Mouse (Mus musculus) brown adipose tissue, adult 24 weeks (tissue): Measurements from ENCODE around the gene Zfp653. TPM values are rescaled to one million over a fixed set of nuclear protein-coding genes. Genes with fewer than 3 reads are reported as not detected.
A peak's percentile ranks its signal among the peaks of the same experiment; 100 is the strongest.

Source experiments
- H3K27ac ChIP-seq: fragments of 200-500 bp; replicated peaks from 2 replicates; pipeline ENCODE4 v1.5.1; 2012; ENCODE audit warnings: low read depth, mild to moderate bottlenecking, low read length
- H3K4me1 ChIP-seq: fragments of 200-500 bp; 2 replicates; pipeline ENCODE4 v1.6.1; 2012; ENCODE audit warnings: low read length, mixed read lengths; ENCODE audit not compliant: control insufficient read depth, insufficient read depth, insufficient read length
- H3K4me3 ChIP-seq: fragments of 200-500 bp; 2 replicates; pipeline ENCODE4 v1.5.1; 2012; ENCODE audit warnings: low read depth, mild to moderate bottlenecking, low read length, moderate library complexity; ENCODE audit not compliant: insufficient read depth
- polyA plus RNA-seq: library from polyadenylated mRNA; stranded (reverse); fragments of >200 nt; gene quantifications from 2 replicates; pipeline ENCODE4 v1.2.4, GENCODE M21; 2012; ENCODE audit not compliant: missing spikeins, insufficient read depth, insufficient read length

The Zfp653 gene
- 2.1 and 4.8 TPM in 2 replicates for polyA plus RNA-seq

GRCm38 (mm10) chr9:22070791-22071573, at the start of gene Zfp653, which contains the start of gene Gm49318:
Gene Zfp653, minus strand, starts transcription at chr9:22071376.
Gene Gm49318, minus strand, starts transcription at chr9:22071259.
- Histone ChIP-seq H3K4me1 (0 out of 2 replicates have a peak, but pooled peaks cover 2% of the 10 kb centered on the region), H3K4me3 (peak within 1 kb of the TSS; percentile 99), H3K27ac (peak within 1 kb of the TSS; percentile 86)

- H3K4me3 ChIP-seq: no peak overlapping the region
- H3K4me1 ChIP-seq: peaks cover 14% of the 10 kb centered on the region; the same call in 1 of the 2 replicates
- H3K27ac ChIP-seq: peak overlapping the region; percentile 83
These were observed 48.4 kb upstream of the Zfp653 start for GRCm38 (mm10) chr9:22119543-22119942.

- peak overlapping the region; percentile 89 for H3K4me3 ChIP-seq
- H3K27ac ChIP-seq: peak overlapping the region; percentile 83; the same call in 1 of the 2 replicates
- peaks cover 14% of the 10 kb centered on the region; the same call in 1 of the 2 replicates for H3K4me1 ChIP-seq
These were observed 46.7 kb upstream of the Zfp653 start for GRCm38 (mm10) chr9:22117754-22118456.

GRCm38 (mm10) chr9:22116740-22117426, 45.7 kb upstream of the Zfp653 start, which contains the start of gene Elof1:
Gene Elof1, minus strand, starts transcription at chr9:22117172.
- H3K4me3 ChIP-seq: peak within 1 kb of the TSS; percentile 89
- peaks cover 14% of the 10 kb centered on the region; the same call in 1 of the 2 replicates for H3K4me1 ChIP-seq
- peak within 1 kb of the TSS; percentile 43 for H3K27ac ChIP-seq

DNA sequence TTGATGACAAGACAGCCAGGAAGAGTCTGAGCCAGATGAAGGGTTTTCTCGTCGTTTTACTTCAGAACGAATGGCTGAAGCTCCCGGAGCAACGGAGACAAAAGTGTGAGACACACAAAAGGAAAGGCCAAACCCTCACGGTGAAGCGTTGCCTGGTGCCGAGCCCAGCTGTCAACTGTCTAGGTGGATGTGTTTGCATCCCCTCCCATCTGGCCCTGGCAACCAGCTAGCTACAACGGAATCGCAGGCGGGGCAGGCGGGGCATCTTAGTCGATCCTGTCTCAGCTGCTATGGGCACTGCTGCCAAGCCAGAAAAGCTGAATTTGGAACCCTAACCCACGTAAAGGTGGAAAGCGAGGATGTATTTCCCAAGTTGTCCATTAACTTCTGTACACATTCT, 44.9 kb upstream of the Zfp653 start:
- peak overlapping the region; percentile 89 for H3K4me3 ChIP-seq
- peaks cover 14% of the 10 kb centered on the region; the same call in 1 of the 2 replicates for H3K4me1 ChIP-seq
- H3K27ac ChIP-seq: no peak overlapping the region

GRCm38 (mm10) chr9:22115635-22116034, 44.5 kb upstream of the Zfp653 start:
- peaks cover 14% of the 10 kb centered on the region; the same call in 1 of the 2 replicates for H3K4me1 ChIP-seq
- no peak overlapping the region for H3K27ac ChIP-seq
- H3K4me3 ChIP-seq: peak overlapping the region; percentile 89; the same call in 1 of the 2 replicates

DNA sequence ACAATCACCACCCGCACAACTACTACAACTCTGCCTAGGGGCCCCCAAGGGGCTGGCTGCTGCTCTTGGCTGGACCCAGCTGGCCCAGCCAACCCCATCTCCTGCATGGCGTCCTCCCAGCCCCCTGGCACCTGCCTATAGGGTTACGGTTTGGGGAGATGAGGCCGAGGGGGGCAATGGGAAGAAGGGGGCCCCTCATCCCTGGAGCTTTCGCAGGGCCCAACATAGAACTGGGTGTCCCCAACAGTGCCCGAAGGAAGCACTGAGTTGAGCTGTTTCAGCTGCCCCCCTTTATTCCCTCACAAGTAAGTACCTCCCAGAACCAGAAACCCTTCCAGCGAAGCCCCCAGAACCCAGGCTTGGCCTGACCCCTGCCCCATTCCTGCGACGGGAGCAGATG, 37.0 kb upstream of the Zfp653 start:
- no peak overlapping the region for H3K4me3 ChIP-seq
- no peak overlapping the region for H3K27ac ChIP-seq
- H3K4me1 ChIP-seq: peaks cover 3% of the 10 kb centered on the region; the same call in 1 of the 2 replicates

GRCm38 (mm10) chr9:22099922-22100321, 28.7 kb upstream of the Zfp653 start:
- Histone ChIP-seq H3K4me1 (peaks cover 2% of the 10 kb centered on the region; the same call in 1 of the 2 replicates), H3K27ac (no peak overlapping the region), H3K4me3 (no peak overlapping the region)

DNA sequence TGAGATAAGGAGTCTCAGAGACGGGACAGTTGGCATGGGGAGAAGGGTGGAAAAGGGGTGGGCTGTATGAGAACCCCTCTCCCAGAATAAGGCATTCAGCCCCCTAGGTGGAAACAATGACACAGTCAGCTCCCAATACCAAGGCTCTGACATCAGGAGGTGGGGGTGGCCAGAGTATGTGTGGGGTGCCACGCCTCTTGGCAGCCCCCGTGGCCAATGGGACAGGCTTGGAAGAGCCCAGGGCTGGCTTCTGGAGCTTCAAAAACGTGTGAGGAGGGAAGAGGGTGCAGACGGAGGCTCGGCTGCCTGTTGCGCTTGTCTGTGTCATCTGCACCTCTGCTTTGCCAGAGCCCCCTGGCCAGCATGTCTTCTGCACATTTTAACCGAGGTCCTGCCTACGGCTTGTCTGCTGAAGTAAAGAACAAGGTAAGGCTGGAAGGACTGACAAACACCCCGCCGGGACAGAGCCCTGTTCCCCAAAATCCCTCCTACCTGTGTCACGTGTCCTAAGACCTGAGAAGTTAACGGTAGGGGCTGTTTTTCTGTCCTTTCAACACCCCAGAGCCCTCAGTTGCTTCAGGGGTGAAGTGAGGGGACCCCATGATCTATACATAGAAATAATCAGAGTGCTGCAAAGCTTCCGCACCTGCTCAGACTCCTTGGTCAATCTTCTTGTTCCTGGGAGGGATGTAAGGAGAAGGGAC, 28.0 kb upstream of the Zfp653 start, which contains the start of gene Cnn1:
Cnn1 (plus strand) TSS at position 224 of the 704 bp plus-strand sequence.
- H3K27ac ChIP-seq: no peak within 1 kb of the TSS
- peaks cover 2% of the 10 kb centered on the region; the same call in 1 of the 2 replicates for H3K4me1 ChIP-seq
- no peak within 1 kb of the TSS for H3K4me3 ChIP-seq

DNA sequence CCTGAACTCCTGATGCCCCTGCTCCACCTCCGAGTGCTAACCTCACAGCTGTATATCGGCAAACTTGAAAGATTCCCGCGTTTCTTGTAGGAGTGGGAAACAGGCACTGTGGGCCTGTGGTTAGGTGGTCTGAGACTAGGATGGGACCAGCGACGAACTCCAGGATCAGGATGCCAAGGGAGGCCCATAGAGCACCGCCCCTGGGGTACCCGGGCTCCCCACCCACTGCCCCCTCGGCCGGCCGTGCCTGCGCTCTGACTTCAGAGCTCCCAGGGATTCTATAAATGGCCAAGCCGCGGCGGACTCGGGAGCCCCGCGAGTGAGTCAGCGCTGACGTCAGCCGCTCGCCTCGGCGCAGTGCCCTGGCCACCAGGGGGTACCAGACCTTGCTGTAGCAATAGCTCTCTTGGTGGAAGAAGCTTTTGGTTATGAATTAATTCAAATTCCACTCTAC, 24.7 kb upstream of the Zfp653 start:
- Histone ChIP-seq H3K4me3 (peak overlapping the region; percentile 40), H3K27ac (no peak overlapping the region)

DNA sequence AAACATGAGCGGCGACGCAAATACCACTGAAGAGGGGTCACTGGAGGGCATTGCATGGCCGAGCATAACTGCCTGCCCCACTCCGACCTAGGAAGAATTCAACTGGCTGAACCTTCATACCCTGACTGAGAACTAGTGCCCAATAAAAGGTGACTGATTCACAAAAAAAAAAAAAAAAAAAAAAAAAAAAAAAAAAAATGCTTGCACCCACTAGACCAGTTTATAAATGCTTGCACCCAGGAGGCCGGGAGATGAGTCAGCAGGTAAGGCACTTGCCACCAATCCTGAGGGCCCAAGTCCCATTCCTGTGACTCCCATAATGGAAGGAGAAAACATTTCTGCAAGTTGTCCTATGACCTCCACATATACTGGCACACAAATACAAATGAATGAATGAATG, 21.6 kb upstream of the Zfp653 start:
- peaks cover 2% of the 10 kb centered on the region; the same call in 1 of the 2 replicates for H3K4me1 ChIP-seq
- H3K27ac ChIP-seq: no peak overlapping the region

More for the DNA sequence above, 24.7 kb upstream of the Zfp653 start:
- peaks cover 2% of the 10 kb centered on the region; the same call in 1 of the 2 replicates for H3K4me1 ChIP-seq

GRCm38 (mm10) chr9:22089986-22090385, 18.8 kb upstream of the Zfp653 start:
- Histone ChIP-seq H3K27ac (no peak overlapping the region), H3K4me1 (no peaks in the 10 kb centered on the region), H3K4me3 (no peak overlapping the region)

More for the DNA sequence above, 21.6 kb upstream of the Zfp653 start:
- no peak overlapping the region for H3K4me3 ChIP-seq

DNA sequence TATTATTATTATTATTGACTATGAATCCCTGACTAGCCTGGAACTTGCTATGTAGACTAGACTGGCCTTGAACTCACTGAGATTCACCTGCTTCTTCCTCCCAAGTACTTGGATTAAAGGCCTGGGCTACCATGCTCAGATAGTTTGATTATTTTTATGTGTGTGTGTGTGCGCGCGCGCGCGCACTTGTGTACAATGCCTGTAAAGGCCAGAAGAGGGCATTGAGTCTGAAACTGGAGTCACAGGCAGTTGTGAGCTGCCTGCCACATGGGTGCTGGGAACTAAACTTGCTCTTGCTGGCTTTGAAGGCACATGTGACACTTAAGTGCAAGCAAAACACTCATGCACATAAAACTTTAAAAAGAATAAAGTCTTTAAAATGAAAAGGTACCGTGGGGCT, 18.1 kb upstream of the Zfp653 start:
- H3K27ac ChIP-seq: no peak overlapping the region

GRCm38 (mm10) chr9:22087034-22087618, 15.9 kb upstream of the Zfp653 start:
- Histone ChIP-seq H3K4me1 (no peaks in the 10 kb centered on the region), H3K4me3 (no peak overlapping the region), H3K27ac (no peak overlapping the region)

More for the DNA sequence above, 18.1 kb upstream of the Zfp653 start:
- Histone ChIP-seq H3K4me1 (no peaks in the 10 kb centered on the region), H3K4me3 (no peak overlapping the region)
